Mouse (Mus musculus): Measurements from ENCODE around the gene Cfap97d1. TPM values are rescaled to one million over a fixed set of nuclear protein-coding genes. Genes with fewer than 3 reads are reported as not detected.

The Cfap97d1 gene
- not detected in 2 replicates for polyA plus RNA-seq (2016; fragmentation: Nextera tagmentation; extraction: Ambion mirVana)

DNA sequence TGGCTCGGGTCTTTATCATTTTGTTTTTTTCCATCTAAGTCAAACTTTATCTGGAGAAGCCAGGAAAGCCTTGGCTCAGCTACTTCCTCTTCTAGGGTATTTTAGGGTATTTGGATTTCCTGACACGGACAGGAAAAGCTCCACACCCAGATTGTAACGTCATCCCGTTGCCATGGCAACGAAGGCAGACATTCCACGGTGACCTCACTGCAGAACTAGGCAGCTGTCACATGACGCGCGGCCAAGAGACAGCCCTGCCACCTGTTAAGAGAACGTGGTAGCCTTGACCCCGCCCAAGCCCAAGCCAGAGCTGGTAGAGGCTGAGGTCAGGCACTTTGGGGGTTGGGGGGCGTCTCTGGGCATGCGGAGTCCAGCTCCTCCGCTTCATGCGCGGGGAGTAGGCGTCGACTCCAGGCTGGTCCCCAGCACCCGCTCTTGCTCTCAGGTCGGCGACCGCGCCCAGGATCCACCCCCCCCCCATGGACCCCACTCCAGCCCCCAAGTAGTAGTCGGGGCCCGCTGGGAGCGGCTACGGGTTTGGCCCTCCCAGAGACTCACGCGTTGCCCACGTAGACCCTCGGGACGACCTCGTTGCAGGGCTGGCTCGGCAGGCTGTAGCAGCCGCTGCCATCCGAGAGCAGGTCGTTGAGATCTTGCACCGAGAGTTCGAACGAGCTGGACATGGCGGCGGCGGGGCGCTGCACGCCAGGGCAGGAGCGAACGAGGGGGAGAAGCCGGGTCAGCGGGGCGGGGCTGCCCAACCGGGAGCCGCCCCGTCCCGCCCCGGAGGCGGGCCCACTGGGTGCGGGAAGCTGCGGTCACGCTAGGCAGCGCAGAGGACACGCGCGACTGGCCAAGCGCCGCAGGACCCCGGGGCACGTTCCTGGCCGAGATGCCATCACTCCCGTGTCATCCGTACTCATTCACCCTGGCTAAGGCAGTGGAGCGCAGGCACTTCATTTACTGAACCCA is at the start of gene Cfap97d1:
Cfap97d1 (plus strand) TSS at position 226 of the 972 bp plus-strand sequence.
- WGBS, result 1% methylated on average over 71 of the region's 71 CpGs
- peaks cover 10% of the 10 kb centered on the region; the same call in 1 of the 2 replicates for H3K36me3 ChIP-seq (replicated peaks)
- H3K4me3 ChIP-seq, result peak within 1 kb of the TSS; percentile 78
- peak; percentile 93 for DNase-seq (ENCODE audit: extremely low spot score, low spot score)
- peaks cover 44% of the 10 kb centered on the region for H3K27me3 ChIP-seq (ENCODE audit: poor library complexity, severe bottlenecking)
- no peaks in the 10 kb centered on the region for H3K9me3 ChIP-seq
- H3K4me1 ChIP-seq, result peaks cover 45% of the 10 kb centered on the region
- peak within 1 kb of the TSS; percentile 88 for H3K27ac ChIP-seq

GRCm38 (mm10) chr11:101935743-101936142 is 48.3 kb upstream of the Cfap97d1 start:
- WGBS, result 89% methylated on average over 3 of the region's 3 CpGs
- no peak overlapping the region for H3K27ac ChIP-seq
- H3K27me3 ChIP-seq (ENCODE audit: poor library complexity, severe bottlenecking), result peaks cover 66% of the 10 kb centered on the region
- H3K36me3 ChIP-seq (replicated peaks), result no peaks in the 10 kb centered on the region
- peaks cover 28% of the 10 kb centered on the region for H3K4me1 ChIP-seq
- no peak for DNase-seq (ENCODE audit: extremely low spot score, low spot score)
- H3K9me3 ChIP-seq, result no peaks in the 10 kb centered on the region
- no peak overlapping the region for H3K4me3 ChIP-seq

DNA sequence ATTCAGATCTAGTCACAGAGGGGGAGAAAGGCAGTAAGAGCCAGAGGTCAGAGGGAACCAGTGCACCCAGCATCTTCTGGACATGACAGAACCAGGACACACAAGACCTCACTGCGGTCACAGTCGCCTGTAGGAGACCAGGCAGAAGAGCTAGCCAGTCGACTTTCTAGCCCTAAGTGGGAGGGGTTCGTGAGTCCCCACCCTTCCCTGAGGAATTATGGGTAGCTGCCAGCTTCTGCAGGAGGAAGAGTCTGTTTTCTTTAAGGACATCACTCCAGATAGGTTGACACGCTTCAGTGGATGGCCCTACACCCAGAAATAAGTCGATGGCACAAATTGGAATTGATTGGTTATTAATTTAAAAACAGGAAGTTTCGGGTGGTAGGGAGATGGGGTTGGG is 47.7 kb upstream of the Cfap97d1 start:
- Histone ChIP-seq H3K9me3 (no peaks in the 10 kb centered on the region), H3K36me3 (replicated peaks) (no peaks in the 10 kb centered on the region), H3K4me3 (peak overlapping the region; percentile 56), H3K27ac (no peak overlapping the region), H3K4me1 (peaks cover 33% of the 10 kb centered on the region), H3K27me3 (ENCODE audit: poor library complexity, severe bottlenecking) (peaks cover 72% of the 10 kb centered on the region)
- no peak for DNase-seq (ENCODE audit: extremely low spot score, low spot score)
- 28% methylated on average over 7 of the region's 7 CpGs for WGBS

DNA sequence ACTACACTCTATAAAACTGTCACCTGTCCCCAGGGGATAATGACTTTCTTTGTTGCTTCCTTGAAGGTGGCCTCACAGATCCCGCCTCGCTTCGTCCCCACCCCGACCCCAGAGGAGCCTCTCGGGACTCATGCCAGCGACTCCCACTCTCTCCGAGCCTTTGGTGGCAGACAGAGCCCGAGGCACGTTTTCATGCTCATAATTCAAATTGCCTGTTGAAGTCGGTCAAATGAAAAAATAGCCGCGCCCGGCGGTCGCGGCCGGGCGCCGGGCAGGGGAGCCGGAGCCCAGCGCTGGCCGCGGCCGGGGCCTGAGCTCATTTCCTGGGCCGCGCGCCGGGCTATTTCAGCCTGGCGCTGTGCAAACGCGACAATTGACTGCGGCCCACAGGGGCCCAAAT is 47.0 kb upstream of the Cfap97d1 start:
- WGBS, result under 1% methylated on average over 32 of the region's 32 CpGs
- Histone ChIP-seq H3K9me3 (no peaks in the 10 kb centered on the region), H3K4me3 (peak overlapping the region; percentile 56), H3K4me1 (peaks cover 29% of the 10 kb centered on the region), H3K36me3 (replicated peaks) (no peaks in the 10 kb centered on the region), H3K27ac (peak overlapping the region; percentile 76), H3K27me3 (ENCODE audit: poor library complexity, severe bottlenecking) (peaks cover 74% of the 10 kb centered on the region)
- DNase-seq (ENCODE audit: extremely low spot score, low spot score), result peak; percentile 40

DNA sequence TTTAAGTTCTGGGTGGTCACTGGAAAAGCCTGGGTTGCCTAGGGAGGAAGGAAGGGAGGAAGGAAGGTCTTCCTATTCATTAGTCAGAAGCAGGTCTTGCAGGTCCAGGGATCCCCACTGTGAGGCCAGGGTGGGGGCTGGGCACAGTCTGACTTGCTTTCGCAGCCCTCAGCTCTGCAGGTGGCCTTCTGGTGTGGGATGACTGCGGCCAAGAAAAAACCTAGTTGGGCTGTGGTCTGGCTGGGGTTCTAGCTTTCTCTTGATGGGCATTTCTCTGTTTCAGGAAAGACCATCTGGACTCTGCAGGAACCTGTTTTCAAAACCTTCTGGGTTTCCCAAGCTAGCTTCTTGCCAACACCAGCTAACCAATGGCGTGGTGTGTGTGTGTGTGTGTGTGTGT is 41.0 kb upstream of the Cfap97d1 start:
- H3K27ac ChIP-seq, result no peak overlapping the region
- WGBS, result 40% methylated on average over 3 of the region's 3 CpGs
- DNase-seq (ENCODE audit: extremely low spot score, low spot score), result no peak
- H3K27me3 ChIP-seq (ENCODE audit: poor library complexity, severe bottlenecking), result peaks cover 37% of the 10 kb centered on the region
- peaks cover 21% of the 10 kb centered on the region for H3K4me1 ChIP-seq
- no peak overlapping the region for H3K4me3 ChIP-seq
- H3K9me3 ChIP-seq, result no peaks in the 10 kb centered on the region
- H3K36me3 ChIP-seq (replicated peaks), result no peaks in the 10 kb centered on the region

GRCm38 (mm10) chr11:101946525-101946924 is 37.6 kb upstream of the Cfap97d1 start:
- Histone ChIP-seq H3K4me3 (no peak overlapping the region), H3K9me3 (no peaks in the 10 kb centered on the region), H3K27ac (peak overlapping the region; percentile 16; the same call in 1 of the 2 replicates), H3K36me3 (replicated peaks) (no peaks in the 10 kb centered on the region), H3K4me1 (peaks cover 15% of the 10 kb centered on the region), H3K27me3 (ENCODE audit: poor library complexity, severe bottlenecking) (peaks cover 35% of the 10 kb centered on the region)
- peak; percentile 44 for DNase-seq (ENCODE audit: extremely low spot score, low spot score)
- 27% methylated on average over 5 of the region's 5 CpGs for WGBS

GRCm38 (mm10) chr11:101950021-101950420 is 34.1 kb upstream of the Cfap97d1 start:
- Histone ChIP-seq H3K4me3 (no peak overlapping the region), H3K27ac (no peak overlapping the region), H3K27me3 (ENCODE audit: poor library complexity, severe bottlenecking) (peaks cover 68% of the 10 kb centered on the region), H3K36me3 (replicated peaks) (no peaks in the 10 kb centered on the region), H3K4me1 (peaks cover 29% of the 10 kb centered on the region), H3K9me3 (no peaks in the 10 kb centered on the region)
- no peak for DNase-seq (ENCODE audit: extremely low spot score, low spot score)
- whole genome bisulfite sequencing, result 95% methylated on average over 5 of the region's 5 CpGs

DNA sequence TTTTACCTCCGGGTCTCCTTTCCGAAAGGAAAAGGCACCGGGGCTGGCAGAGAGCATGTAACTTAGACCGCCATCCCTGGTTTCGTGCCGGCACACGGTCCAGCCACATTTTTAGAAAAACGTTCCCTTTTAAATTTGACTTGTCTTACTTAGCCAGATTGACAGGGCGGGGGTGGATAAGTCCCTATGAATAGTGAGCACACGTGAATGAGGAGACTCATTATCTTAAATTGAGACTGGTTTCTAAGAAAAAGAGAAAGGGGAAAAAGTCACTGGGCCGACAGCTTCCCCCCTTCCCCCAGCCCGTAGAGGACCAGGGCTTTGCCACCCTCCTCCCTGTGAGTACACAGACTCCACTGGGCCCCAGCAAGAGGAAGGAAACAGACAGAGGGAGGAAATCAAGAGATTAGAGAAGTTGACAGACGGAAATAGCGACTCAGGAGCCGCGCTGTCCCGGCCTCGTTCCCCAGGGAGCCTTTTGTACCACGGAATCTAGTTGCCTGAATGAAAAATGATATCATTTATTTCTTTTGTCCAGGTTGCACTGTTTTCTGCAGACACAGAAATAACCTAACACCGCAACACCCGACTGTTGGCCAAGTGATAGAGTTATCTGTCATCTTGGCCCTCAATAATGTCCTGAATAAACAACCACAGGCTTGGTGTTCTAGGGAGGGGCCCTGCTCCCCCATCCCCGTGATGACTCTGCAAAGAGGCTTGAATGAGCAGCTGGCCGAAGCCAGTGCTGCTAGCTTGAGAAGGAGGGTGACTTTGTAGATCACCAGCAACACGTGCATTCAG is 31.3 kb upstream of the Cfap97d1 start:
- no peak for DNase-seq (ENCODE audit: extremely low spot score, low spot score)
- no peaks in the 10 kb centered on the region for H3K9me3 ChIP-seq
- 26% methylated on average over 24 of the region's 24 CpGs for WGBS
- H3K4me1 ChIP-seq, result peaks cover 24% of the 10 kb centered on the region
- peaks cover 91% of the 10 kb centered on the region for H3K27me3 ChIP-seq (ENCODE audit: poor library complexity, severe bottlenecking)
- H3K4me3 ChIP-seq, result peak overlapping the region; percentile 30; the same call in 1 of the 2 replicates
- H3K36me3 ChIP-seq (replicated peaks), result no peaks in the 10 kb centered on the region
- H3K27ac ChIP-seq, result 0 out of 2 replicates have a peak overlapping the region, but pooled peaks have one; percentile 48

- Histone ChIP-seq H3K4me1 (peaks cover 25% of the 10 kb centered on the region), H3K36me3 (replicated peaks) (no peaks in the 10 kb centered on the region), H3K27ac (no peak overlapping the region), H3K9me3 (no peaks in the 10 kb centered on the region), H3K27me3 (ENCODE audit: poor library complexity, severe bottlenecking) (peaks cover 95% of the 10 kb centered on the region), H3K4me3 (no peak overlapping the region)
- WGBS, result 75% methylated on average over 4 of the region's 4 CpGs
- DNase-seq (ENCODE audit: extremely low spot score, low spot score), result no peak
These were observed 30.6 kb upstream of the Cfap97d1 start for GRCm38 (mm10) chr11:101953441-101953840.

DNA sequence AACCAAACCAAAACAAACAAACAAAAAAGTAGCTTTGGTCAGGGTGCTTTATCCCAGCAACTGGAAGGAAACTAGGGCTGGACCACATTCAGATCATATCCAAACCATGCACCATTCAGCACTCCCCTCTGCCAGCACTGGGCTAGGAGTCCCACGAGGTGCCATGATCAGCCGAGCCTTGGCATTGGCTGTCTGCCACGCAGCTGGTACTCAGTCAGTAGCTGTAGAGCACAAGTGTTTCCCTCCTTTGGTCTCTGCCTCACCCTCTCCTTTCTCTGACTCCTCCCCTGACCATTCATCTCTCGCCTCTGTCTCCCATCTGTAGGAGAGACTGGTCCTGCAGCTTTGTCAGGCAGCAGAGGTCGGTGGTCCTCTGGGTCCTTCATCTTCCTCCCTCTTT is 26.6 kb upstream of the Cfap97d1 start:
- no peak for DNase-seq (ENCODE audit: extremely low spot score, low spot score)
- Histone ChIP-seq H3K27me3 (ENCODE audit: poor library complexity, severe bottlenecking) (peaks cover 97% of the 10 kb centered on the region), H3K27ac (no peak overlapping the region), H3K4me1 (peaks cover 19% of the 10 kb centered on the region), H3K36me3 (replicated peaks) (no peaks in the 10 kb centered on the region), H3K4me3 (no peak overlapping the region), H3K9me3 (no peaks in the 10 kb centered on the region)
- WGBS, result 77% methylated on average over 5 of the region's 5 CpGs

- Histone ChIP-seq H3K36me3 (replicated peaks) (no peaks in the 10 kb centered on the region), H3K27ac (peak overlapping the region; percentile 81; the same call in 1 of the 2 replicates), H3K4me1 (peaks cover 60% of the 10 kb centered on the region), H3K9me3 (no peaks in the 10 kb centered on the region), H3K27me3 (ENCODE audit: poor library complexity, severe bottlenecking) (peaks cover 100% of the 10 kb centered on the region), H3K4me3 (peak overlapping the region; percentile 69)
- WGBS, result 2% methylated on average over 11 of the region's 11 CpGs
- no peak for DNase-seq (ENCODE audit: extremely low spot score, low spot score)
These were observed 21.0 kb upstream of the Cfap97d1 start for GRCm38 (mm10) chr11:101963043-101963442.

- H3K36me3 ChIP-seq (replicated peaks), result no peaks in the 10 kb centered on the region
- DNase-seq (ENCODE audit: extremely low spot score, low spot score), result peak; percentile 62
- peaks cover 100% of the 10 kb centered on the region for H3K27me3 ChIP-seq (ENCODE audit: poor library complexity, severe bottlenecking)
- H3K4me1 ChIP-seq, result peaks cover 66% of the 10 kb centered on the region
- peak overlapping the region; percentile 81 for H3K27ac ChIP-seq
- peak overlapping the region; percentile 69 for H3K4me3 ChIP-seq
- H3K9me3 ChIP-seq, result no peaks in the 10 kb centered on the region
- under 1% methylated on average over 78 of the region's 78 CpGs for WGBS
These were observed 20.4 kb upstream of the Cfap97d1 start for GRCm38 (mm10) chr11:101963473-101964291.
